8 mouse cellular contexts compared by ENCODE assay signal in genomic region chr1:75936596-75936995, GRCm38 (mm10).
DNase-seq lines count a peak whose midpoint lies in the region; ATAC-seq lines count a peak whose summit lies in the region.

No protein-coding gene starts in this region.

- H3K9me3 ChIP-seq in forebrain, embryonic 14.5 days (replicated peaks; ENCODE audit: control insufficient read depth, low read length) = no peaks in the 10 kb centered on the region
- H3K9me3 ChIP-seq in forebrain, embryonic 12.5 days = no peaks in the 10 kb centered on the region; the same call in 1 of the 2 replicates
- H3K9me3 ChIP-seq in lung, embryonic 16.5 days (ENCODE audit: control insufficient read depth, low read length) = no peaks in the 10 kb centered on the region

- H3K4me2 ChIP-seq in forebrain, embryonic 14.5 days (ENCODE audit: low read length) = no peak overlapping the region
- no peak overlapping the region for H3K4me2 ChIP-seq in forebrain, embryonic 12.5 days
- peak overlapping the region; percentile 26; the same call in 1 of the 2 replicates for H3K4me2 ChIP-seq in lung, embryonic 16.5 days (ENCODE audit: low read depth, low read length)

- no peaks in the 10 kb centered on the region for H3K27me3 ChIP-seq in forebrain, embryonic 14.5 days (replicated peaks; ENCODE audit: control insufficient read depth, insufficient read depth, low read length)
- H3K27me3 ChIP-seq in forebrain, embryonic 12.5 days = no peaks in the 10 kb centered on the region
- H3K27me3 ChIP-seq in lung, embryonic 16.5 days (ENCODE audit: control insufficient read depth, insufficient read depth, low read depth, low read length) = no peaks in the 10 kb centered on the region

- no peaks in the 10 kb centered on the region for H3K36me3 ChIP-seq in forebrain, embryonic 14.5 days (ENCODE audit: control insufficient read depth, insufficient read depth, low read length)
- H3K36me3 ChIP-seq in forebrain, embryonic 12.5 days (replicated peaks) = no peaks in the 10 kb centered on the region
- no peaks in the 10 kb centered on the region for H3K36me3 ChIP-seq in lung, embryonic 16.5 days (ENCODE audit: control insufficient read depth, insufficient read depth, low read length)

- ATAC-seq in forebrain, embryonic 14.5 days = no peak
- ATAC-seq in forebrain, embryonic 12.5 days (ENCODE audit: low FRiP score) = no peak
- ATAC-seq in lung, embryonic 16.5 days (ENCODE audit: low read depth) = peak; percentile 86
- no peak for ATAC-seq in granulocyte monocyte progenitor cell, adult 5-6 weeks (replicated peaks; ENCODE audit: poor library complexity, severe bottlenecking)

- DNase-seq in forebrain, embryonic 14.5 days (ENCODE audit: low spot score) = peak; percentile 29
- peak; percentile 21 for DNase-seq in R1 (ENCODE audit: low read depth, low spot score)
- peak; percentile 56 to 58 for DNase-seq in heart, adult 18-20 months
- no peak for DNase-seq in spleen, adult 18-20 months
- no peak for DNase-seq in thymus, adult 18-20 months

- 60% methylated on average over 13 of the region's 13 CpGs for WGBS in forebrain, embryonic 14.5 days
- 76% methylated on average over 13 of the region's 13 CpGs for WGBS in forebrain, embryonic 12.5 days
- WGBS in lung, embryonic 16.5 days = 17% methylated on average over 13 of the region's 13 CpGs

- H3K4me3 ChIP-seq in forebrain, embryonic 14.5 days (ENCODE audit: low read depth, low read length) = no peak overlapping the region
- no peak overlapping the region for H3K4me3 ChIP-seq in forebrain, embryonic 12.5 days (replicated peaks)
- no peak overlapping the region for H3K4me3 ChIP-seq in lung, embryonic 16.5 days (ENCODE audit: low read length)

- H3K4me1 ChIP-seq in forebrain, embryonic 14.5 days (ENCODE audit: control insufficient read depth, insufficient read depth, low read length) = 0 out of 2 replicates have a peak, but pooled peaks cover 2% of the 10 kb centered on the region
- H3K4me1 ChIP-seq in forebrain, embryonic 12.5 days = peaks cover 9% of the 10 kb centered on the region; the same call in 1 of the 2 replicates
- H3K4me1 ChIP-seq in lung, embryonic 16.5 days (replicated peaks; ENCODE audit: control insufficient read depth, insufficient read depth, low read length) = peaks cover 9% of the 10 kb centered on the region

- H3K27ac ChIP-seq in forebrain, embryonic 14.5 days (ENCODE audit: low read depth, low read length) = no peak overlapping the region
- H3K27ac ChIP-seq in forebrain, embryonic 12.5 days = no peak overlapping the region
- H3K27ac ChIP-seq in lung, embryonic 16.5 days (ENCODE audit: low read length) = peak overlapping the region; percentile 66

- H3K9ac ChIP-seq in forebrain, embryonic 14.5 days (ENCODE audit: low read length) = no peak overlapping the region
- H3K9ac ChIP-seq in forebrain, embryonic 12.5 days = no peak overlapping the region
- H3K9ac ChIP-seq in lung, embryonic 16.5 days (ENCODE audit: low read length) = 0 out of 2 replicates have a peak overlapping the region, but pooled peaks have one; percentile 4

Comparison
In these comparisons a context has a peak if more than half of its experiments do, and no peak if none do; other contexts are left out.
1. DNase-seq: peak in forebrain, embryonic 14.5 days (single experiment), R1 (single experiment) and heart, adult 18-20 months (2 of 2); none in spleen, adult 18-20 months (0 of 2) and thymus, adult 18-20 months (0 of 2).